Mouse (Mus musculus) induced T-regulatory cell, adult 2 months (primary cell): Measurements from ENCODE around the gene Uqcc2.

ENCODE experiments used
- DNase-seq: peaks from one replicate; pipeline ENCODE4 v3.0.0-alpha.2; 2012; ENCODE audit warnings: low read depth

Gene Uqcc2

DNA sequence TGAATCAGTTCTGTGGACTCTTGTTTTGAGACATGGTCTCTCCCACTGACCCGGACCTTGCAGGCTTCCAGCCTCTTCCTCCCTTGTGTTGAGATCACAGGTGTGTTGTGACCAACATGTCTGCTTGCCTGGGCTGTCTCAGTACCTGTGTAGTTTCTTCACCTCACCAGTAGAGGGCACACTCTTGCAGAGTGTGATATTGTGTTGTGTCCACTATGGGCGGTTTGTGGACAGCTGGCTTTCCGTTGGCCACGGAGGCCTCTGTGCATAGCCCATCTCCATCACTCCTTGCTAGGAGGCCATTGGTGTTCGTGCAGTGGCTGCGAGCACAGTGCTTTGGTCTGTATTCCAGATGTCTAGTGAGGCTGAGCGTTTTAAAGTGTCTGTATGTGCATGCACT lies 56.6 kb downstream of the Uqcc2 start:
- no peak for DNase-seq

DNA sequence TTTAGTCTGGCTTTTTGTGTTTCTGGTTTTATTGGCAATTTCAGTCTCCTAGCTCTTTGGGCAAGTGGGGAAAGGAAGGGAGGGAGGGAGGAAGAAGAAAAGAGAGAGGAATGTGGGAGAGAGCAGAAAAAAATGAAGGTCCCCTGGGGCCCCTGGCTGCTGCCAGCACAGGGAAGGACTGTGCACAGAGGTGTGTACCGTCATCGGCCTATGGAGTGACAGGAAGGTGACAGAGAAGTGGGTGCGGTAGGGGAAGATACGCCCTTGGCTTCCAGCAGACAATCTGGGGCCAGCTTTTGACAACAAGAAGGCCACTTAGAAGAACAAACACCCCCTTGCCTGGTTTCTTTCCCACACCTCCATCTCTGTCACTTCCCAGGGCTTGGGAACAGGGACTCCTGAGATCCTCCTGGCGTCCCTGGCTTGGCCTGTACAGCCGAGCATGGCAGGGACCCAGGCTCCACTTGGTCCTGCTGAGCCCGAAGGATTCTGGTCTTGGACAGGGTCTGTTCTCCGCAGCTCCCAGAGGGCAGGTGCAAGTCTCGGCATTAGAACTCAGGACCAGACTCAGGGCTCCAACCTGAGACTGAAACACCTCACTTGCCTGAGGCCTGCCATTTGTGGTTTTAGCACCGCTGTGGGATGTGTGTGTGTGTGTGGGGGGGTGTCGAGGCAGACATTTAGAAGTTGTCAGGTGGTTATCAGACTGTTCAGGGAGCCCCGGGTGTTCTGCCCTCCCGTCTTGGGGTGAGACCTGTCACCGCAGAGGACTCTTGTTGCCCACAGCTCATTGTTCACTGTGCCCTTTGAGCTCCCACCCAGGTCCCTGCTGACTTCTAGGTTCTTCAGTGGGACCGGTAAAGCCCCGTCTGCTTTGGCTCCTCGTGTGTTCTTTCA lies 58.6 kb downstream of the Uqcc2 start:
- no peak for DNase-seq

DNA sequence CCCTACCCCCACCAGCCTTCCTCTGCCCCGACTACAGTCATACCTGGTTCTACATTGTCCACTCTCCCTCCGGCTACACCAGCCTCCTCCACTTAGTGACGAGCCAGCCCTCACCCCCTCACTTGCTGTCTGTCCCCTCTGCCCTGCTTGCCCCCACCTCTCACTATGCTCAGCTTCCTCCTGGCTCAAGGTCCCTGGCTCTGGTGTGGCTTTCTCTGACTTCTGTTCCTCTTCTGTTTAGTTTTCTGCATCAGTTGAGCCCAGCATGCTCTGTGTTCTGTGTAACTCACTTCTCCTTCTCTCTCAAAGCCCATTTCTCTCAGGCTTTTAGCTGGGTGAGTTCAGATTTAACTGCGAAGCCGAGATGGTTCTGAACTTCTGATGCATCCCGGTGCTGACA lies 59.5 kb downstream of the Uqcc2 start:
- no peak for DNase-seq

DNA sequence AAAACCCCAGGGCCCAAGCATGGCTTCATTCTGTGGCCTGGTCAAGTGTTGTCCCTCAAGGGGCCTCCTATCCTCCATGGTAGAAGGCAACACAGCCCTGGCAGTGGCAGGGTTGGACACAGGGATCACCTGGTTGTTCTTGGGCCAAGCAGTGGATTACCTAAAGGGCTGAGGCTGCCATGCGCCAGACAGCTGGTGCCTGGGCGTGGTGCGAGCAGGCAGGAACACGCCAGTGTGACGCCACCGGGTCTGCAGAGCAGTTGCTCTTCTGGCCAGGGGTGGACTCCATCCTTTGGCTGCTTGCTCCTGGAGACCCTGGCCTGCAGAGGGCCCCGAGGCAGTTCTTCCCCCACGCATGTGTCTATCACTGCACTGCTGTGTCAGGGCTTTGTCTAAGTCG lies 59.9 kb downstream of the Uqcc2 start:
- DNase-seq = no peak

DNA sequence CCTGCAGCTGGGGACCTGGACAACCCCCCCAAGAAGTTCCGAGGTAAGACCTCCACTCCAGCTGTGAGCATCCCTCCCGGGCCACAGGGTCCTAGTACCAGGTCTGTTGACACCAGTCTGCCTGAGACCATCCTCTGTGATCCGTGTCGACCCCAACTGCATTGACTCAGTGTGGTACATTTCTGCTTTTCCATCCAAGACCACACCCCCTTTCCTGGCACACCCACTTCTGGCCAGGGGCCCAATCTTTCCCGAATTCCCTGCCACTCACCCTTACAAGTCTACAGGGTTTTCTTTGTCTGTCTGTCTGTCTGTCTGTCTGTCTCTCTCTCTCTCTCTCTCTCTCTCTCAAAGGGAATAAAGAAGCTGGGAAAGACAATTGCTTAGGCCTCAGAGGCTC lies 60.6 kb downstream of the Uqcc2 start:
- DNase-seq = no peak
